Mouse (Mus musculus) brain, embryonic 14.5 days (tissue): ENCODE data around the gene Entpd6.

Experiments used
- CTCF ChIP-seq: fragments of 200-500 bp; IDR thresholded peaks from 2 replicates; pipeline ENCODE4 v1.5.1; 2012; ENCODE audit warnings: inconsistent platforms, mild to moderate bottlenecking, moderate library complexity, borderline replicate concordance; ENCODE audit not compliant: insufficient read depth, insufficient read length; ENCODE audit errors: extremely low read depth
- POLR2A ChIP-seq: fragments of 200-500 bp; IDR thresholded peaks from 2 replicates; pipeline ENCODE4 v1.6.1; 2012; ENCODE audit warnings: mild to moderate bottlenecking, inconsistent platforms, borderline replicate concordance; ENCODE audit not compliant: poor library complexity, insufficient read depth, insufficient read length, severe bottlenecking; ENCODE audit errors: extremely low read depth

DNA sequence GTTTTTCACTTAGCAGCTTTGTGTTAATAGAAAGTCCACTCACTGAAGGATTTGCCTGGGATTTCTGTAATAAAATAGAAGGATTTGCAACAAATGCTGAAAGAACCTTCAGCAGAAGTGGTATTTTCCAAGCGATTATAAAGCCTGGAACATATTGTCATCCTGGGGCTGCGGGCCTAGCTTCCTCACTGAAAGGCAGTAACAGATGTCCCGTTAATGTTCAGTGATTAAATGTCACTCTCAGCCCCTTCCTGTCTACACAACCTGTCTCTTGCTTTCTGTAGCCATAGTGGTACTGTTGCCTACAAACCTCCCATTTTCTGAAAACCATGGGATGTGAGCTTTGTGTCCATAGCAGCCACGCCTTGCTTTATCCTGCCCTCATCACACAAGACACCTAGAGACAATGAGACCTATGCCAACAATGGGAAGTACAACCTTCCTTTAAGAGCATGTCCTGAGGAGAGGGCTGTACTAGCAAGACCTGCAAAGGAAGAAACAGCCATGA lies 36.6 kb upstream of the Entpd6 start:
- TF ChIP-seq CTCF (no peak), POLR2A (no peak)
